Mouse (Mus musculus): ENCODE data around the gene Nes.

The Nes gene

DNA sequence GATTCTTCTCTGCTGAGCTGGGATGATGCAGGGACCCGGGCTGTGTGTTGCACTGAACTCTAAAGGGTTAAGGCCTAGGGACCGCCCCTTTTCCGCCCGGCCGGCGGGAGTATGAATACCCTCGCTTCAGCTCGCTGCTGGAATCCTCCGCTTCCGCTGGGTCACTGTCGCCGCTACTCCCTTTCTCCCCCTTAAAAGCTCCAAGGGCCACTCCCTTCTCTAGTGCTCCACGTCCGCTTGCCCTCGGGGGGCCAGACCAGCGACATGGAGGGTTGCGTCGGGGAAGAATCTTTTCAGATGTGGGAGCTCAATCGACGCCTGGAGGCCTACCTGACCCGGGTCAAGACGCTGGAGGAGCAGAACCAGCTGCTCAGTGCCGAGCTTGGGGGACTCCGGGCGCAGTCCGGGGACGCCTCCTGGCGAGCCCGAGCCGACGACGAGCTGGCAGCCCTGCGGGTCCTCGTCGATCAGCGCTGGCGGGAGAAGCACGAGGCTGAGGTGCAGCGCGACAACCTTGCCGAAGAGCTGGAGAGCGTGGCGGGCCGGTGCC is at the start of gene Nes:
Nes (plus strand) TSS at position 140 of the 550 bp plus-strand sequence.
- no peak for DNase-seq (ENCODE audit: low read depth, low spot score)

DNA sequence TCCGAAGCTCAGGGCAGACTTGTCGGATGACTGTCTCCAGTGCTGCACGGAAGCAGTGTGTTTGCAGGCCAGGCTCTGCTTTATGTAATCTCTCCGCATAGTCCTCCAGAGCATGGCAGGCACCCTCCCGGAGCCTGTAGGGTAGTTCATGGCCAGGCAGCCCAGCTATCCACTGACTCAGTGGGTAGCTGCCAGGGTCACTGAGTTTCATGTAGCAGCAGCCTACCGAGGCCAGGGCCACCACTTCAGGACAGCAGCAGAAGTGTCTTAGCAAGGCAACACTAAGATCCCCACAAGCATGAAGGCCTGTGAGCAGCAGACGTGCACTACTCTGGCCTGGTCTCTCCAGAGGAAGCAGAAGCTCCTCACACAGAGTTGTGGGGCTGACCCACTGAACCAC is 45.9 kb upstream of the Nes start:
- no peak for DNase-seq (ENCODE audit: low read depth, low spot score)

DNA sequence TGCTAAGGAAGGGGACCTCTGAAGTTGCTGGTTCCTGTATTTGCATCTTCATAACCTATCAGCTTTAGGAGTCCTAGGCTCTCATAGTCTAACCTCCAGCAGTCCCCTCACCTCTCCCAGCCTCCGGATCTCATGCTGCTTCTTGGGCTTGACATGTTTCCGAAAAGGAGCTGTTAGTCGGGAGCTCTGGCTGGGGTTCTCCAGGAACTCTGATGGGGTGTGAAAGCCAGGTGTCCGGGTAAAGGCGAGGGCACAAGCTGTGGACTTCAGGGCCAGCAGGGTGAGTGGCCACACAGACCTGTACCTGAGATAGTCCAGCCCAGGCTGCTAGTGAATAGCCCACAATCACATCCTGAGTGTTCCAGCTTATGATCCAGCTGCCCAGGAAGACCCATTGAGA is 43.4 kb upstream of the Nes start:
- DNase-seq (ENCODE audit: low read depth, low spot score), result no peak

DNA sequence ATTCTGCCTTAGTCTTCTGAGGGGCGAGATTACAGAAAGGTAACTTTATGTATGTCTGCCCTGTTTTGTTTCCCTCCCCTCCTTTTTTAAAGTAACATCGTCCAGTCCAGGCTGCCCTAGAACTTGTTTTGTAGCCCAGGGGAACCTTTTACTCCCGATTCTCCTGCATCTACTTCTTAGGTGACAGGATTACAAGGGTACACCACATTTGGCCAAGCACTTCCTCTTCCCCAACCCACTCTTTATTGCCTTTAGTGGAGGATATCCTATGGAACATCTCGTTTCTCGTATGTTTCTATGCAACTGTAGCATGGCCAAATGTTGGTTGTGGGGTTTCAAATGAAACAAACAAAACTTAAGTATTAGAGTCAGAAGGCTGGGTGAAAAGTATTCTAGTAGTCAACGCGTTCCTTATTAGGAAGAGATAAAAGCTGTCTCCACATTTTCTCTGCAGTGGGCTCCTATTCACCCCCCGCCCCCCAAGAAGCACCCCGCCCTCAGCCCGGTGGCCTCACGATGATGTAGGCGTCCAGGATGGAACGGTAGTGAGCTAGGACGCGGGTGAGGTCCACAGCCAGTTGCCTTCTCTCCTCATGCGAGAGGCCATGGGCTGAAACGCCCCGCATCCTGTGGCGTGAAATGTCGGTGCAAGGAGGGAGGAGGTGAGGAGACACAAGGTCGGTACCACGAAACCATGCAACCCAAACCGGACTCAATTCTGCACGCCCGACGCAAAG is 41.4 kb upstream of the Nes start:
- DNase-seq (ENCODE audit: low read depth, low spot score), result no peak

DNA sequence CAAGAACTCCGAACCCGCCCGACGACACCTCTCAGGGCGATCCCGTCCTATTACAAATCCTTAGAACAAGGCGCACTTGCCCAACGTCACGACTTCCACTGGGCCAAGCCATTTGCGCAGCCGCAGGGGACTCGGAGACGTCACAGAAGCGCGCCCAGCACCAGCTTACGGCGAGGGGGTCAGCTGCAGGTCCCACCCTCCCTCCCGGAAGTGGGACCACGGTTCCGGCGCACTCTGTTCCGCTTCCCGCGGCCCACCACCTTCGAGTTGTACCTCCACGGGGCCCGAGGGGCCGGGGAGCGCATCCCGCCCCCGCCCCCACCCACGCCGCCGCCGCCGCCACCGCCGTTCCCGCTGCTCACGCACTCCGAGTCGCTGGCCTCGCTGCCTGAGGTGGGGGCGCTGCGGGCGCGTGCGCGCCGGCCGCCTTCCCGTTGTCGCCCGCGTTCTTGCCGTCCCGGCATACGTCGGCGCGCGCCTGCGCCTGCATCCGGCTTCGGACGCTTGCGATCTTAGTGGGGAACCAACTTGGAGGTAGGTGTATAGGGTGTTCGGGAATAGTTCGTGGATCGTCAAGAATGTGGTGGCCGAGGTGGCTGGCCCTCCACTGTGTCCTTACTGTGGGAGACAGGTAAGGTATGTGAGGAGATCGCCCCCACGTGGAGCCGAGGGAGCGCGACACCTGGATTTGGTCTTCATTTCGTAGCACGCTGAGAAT is 40.6 kb upstream of the Nes start, which contains the start of the genes Isg20l2 and Rrnad1:
Isg20l2 (plus strand) TSS at position 237 of the 718 bp plus-strand sequence.
Rrnad1 (minus strand) TSS at position 640 of the 718 bp plus-strand sequence.
- DNase-seq (ENCODE audit: low read depth, low spot score), result peak; percentile 94

DNA sequence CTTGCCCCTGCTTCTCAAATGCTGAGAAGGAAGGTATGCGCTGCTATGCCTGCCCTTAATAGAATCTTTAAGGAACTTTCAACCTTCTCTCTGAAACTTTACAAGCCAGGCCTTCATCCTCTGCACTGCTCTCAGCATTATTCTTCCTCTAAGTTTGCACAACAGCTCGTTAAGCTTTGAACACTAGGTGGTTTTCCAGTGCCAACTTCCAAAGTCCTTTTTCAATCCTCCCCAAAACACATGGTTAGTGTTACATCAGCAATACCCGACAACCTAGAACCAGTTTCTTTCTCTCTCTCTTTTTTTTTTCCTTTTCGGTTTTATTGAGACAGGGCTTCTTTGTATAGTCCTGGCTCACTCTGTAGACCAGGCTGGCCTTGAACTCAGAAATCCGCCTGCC is 36.9 kb upstream of the Nes start:
- DNase-seq (ENCODE audit: low read depth, low spot score), result no peak

DNA sequence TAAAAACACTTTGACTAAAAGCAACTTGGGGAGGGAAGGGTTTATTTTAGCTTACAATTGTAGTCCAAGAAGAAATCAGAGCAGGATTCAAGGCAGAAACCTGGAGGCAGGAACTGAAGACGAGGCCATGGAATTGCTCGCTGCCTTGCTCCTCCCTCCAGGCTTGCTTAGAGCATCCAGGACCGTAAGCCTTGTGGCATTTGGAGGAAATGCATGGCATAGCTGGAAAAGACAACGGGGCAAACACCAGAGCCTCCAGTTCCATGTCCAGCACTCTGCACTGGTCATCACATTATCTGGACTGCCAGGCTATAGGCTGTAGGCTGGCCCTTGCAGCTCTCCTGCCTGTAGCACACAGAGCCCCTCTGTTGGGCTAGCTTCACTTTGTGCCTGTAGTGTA is 36.4 kb upstream of the Nes start:
- DNase-seq (ENCODE audit: low read depth, low spot score), result no peak

DNA sequence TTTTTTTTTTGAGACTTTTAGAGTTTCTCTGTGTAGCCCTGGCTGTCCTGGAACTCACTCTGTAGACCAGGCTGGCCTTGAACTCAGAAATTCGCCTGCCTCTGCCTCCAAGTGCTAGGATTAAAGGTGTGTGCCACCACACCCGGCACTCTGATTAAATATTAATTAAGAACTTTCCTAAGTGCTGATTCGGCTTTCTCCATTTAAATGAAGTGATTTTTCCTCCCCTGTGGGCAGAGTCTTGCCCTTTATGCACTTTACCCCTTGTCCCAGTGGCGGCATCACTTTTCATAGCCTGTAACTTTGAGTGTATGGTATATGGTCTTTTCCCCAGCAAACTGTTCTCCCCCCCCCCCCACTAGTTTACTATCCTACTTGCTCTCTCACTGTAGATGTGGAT is 35.7 kb upstream of the Nes start:
- DNase-seq (ENCODE audit: low read depth, low spot score), result no peak

DNA sequence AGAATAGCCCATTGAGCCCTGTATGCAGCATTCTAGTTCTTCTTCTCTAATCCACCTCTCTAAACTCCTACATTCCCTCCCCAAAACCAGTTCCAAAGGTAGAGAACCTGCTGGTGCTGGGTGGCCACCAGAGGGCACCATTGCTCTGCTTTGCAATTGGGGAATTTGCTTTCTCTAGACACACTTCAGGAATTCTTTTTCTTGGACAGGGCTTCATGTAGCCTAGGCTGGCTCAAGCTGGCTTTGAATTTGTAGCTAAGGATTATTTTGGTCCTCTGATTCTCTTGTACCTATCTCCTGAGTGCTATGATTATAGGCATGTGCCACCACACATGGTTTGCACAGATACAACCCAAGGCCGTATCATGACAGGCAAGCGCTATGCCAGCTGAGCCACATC is 35.1 kb upstream of the Nes start:
- peak; percentile 25 for DNase-seq (ENCODE audit: low read depth, low spot score)

DNA sequence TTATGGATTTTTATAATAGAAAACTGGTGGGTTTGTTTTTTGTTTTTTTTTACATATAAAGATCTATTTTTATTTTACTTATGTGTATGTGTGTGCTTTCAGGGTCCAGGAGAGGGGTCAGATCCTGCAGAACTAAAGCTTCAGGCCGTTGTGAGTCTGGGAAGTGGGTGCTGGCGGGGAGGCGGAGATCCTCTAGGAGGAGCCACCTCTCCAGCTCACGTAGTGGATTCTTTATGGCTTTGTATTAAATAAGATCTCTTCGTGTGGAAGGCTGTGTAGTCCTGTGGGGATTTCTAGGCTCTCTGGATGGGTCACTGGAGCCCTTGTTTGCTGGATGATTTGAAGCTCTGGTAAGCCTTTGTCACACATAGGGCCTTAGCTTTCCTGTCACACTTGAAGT is 30.3 kb upstream of the Nes start:
- no peak for DNase-seq (ENCODE audit: low read depth, low spot score)

DNA sequence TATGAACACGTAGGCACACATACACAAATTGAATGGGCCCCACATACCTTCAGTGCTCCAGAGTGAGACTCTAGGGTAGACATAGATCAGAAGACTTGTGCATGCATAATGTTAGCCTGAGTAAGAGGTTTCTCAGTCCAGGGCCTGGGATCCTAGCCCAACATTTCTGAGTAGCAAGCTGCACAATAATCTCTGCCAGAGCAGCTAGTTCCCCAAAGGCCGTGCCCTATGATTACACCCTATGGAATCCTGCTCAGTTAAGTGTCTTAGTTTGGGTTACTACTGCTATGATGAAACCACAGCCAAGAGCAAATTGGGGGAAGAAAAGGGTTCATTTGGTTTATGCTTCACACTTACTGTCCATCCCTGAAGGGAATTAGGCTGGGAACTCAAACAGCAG is 28.4 kb upstream of the Nes start:
- no peak for DNase-seq (ENCODE audit: low read depth, low spot score)

DNA sequence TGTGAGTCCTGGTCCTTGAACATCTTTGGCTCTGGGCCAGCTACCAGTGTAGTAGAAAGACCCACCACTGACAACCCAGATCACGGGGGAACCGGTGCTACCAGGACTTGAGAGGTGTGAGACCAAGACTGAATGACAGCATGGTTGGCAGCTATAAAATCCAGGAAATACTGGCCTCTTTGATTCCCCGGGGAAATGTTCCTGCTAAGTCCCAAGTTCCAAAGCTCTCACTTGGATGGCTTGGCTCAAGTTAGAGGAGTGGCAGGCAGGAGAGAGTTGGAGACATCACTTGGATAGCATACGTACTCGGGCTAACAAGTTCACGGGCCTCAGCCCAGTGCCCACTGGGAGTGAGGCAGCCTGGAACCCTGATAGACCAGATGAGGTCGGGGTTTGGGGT is 27.3 kb upstream of the Nes start:
- no peak for DNase-seq (ENCODE audit: low read depth, low spot score)

DNA sequence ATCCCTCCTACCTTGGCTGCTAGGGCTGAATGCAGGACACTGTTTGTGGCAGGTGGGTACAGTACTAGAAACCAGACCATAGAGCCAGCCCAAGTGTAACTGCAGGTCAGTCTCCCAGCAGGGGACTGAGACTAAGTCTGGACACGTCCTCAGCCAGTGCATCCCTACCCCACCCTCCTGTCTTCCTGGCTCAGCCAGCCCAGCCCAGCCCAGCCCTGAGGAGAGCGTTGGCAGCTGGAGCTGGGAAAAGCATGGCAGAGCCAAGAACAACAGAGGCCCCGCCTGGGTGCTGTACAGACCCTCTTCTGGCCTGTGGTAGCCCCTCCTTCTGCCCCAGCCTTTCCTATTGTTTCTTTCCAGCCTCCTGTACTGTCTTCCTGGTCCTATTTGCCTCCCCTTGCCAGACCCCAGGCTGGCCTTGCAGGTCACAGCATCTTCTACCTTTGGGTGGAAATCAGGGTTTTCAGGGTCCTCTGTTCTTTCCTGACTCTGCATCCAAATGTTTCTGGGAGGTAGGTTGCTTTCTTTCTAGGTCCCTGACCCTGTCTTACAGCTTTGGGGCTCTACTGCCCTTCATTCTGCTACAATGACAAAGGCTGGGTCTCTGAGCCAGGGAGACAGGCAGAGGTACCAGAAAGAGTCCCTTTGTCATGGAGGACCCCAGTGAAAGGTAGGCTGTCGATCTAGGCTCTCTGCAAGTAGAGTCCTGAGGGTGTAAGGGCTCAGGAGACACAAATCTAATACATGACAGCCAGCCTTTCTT is 25.9 kb upstream of the Nes start:
- no peak for DNase-seq (ENCODE audit: low read depth, low spot score)

DNA sequence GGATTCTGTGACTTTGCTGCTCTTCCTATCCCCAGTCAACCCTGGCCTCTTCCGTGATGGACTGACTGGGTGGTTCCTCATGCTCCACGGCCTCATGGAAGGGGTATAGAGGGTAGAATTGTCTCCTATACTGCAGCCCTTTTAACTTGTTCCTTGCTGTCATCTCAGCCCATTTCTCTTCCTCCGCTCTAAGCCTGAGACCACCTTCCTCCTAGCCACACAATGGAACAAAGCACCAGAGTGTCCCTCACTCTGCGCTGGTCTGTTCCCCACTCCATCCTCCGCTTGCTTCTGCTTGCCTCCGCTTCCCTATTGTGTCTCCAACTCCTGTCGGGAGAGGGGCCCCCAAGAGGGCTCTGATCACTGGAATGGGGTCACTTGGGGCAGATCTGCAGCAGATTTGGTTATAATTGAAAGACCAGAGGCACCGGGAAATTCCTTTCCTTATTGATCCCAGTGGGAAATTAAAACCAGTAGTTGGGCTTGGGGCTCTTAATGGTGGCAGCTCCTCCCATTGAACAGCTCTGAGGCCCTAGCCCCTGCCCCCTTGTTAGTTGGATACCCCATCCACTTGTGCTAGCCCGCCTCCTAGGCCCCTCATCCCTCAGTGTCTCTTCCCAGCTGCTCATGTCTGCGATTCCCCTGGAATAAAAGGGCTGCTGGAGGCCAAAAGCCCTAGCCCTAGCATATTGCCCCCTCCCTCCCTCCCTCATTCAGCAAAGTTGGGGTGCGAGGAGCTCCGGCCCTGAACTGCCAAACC is 24.9 kb upstream of the Nes start:
- DNase-seq (ENCODE audit: low read depth, low spot score), result no peak

DNA sequence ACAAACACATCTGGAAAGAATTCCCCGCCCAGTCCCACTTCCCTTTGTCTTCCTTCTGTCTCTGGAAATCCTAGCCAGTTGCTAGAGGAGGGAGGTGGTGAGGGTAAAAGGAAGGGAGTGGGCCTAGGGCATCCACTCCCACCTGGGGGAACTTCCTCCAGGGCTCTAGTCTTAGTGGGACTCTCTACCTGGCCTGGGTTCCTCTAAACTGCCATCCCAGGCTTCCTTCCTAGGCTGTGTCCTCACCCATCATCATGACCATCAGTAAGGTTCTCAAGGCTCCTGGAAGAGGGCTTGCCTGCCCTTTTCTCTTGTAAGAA is 24.4 kb upstream of the Nes start:
- DNase-seq (ENCODE audit: low read depth, low spot score), result no peak

DNA sequence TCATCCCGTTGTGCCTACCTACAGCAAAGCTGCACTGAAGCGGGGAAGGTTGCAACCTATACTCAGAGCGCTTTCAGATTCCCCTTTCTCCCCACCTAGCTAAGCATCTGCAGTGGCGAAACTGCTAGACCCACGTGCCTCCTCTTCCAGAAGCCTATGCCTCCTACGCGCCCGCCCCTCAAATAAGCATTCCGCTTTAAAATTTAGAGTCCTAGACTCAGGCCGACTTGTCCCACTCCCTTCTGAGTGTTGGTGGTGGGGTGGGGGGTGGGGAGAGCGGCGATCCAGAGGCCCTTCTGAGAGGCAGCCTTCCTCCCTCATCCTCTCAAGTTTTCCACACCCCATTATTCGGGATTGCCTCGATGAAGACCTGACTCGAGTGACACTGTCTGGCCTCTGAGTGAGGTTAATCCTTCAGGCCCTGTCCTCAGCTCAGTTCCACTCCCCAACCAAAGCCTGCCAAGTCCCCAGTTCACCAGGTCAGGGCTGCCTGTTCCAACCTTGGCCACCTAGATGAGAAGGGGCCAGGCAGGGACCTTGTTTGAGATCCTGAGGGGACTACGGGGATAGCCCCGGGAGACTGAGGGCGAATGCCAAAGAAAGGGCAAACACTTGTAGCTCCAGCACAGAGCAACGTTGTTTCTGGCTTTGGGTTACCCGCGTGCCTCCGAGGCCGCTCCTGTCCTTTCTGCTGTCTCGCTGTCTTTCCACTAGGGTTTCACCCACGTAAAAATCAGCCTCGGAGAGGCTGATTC is 23.6 kb upstream of the Nes start:
- DNase-seq (ENCODE audit: low read depth, low spot score), result no peak

DNA sequence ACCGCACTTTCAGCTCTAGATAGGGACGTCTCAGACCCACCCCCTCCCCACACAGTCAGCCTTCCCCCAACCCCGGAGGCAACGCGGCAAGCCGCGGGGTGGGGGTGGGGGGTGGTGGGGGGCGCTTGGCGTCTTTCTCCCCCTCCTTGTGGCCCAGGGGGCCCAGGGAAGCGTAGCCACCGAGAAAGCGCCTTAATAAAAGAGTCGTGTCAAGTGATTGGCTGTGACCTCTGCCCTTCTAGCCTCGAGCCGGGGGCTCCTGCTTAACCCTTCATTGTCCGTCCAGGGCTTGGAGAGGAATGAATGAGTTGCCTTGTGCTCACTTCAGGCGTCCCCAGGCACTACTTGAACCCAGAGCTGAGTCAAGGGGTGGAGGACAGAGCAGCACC is 23.1 kb upstream of the Nes start:
- DNase-seq (ENCODE audit: low read depth, low spot score), result no peak

DNA sequence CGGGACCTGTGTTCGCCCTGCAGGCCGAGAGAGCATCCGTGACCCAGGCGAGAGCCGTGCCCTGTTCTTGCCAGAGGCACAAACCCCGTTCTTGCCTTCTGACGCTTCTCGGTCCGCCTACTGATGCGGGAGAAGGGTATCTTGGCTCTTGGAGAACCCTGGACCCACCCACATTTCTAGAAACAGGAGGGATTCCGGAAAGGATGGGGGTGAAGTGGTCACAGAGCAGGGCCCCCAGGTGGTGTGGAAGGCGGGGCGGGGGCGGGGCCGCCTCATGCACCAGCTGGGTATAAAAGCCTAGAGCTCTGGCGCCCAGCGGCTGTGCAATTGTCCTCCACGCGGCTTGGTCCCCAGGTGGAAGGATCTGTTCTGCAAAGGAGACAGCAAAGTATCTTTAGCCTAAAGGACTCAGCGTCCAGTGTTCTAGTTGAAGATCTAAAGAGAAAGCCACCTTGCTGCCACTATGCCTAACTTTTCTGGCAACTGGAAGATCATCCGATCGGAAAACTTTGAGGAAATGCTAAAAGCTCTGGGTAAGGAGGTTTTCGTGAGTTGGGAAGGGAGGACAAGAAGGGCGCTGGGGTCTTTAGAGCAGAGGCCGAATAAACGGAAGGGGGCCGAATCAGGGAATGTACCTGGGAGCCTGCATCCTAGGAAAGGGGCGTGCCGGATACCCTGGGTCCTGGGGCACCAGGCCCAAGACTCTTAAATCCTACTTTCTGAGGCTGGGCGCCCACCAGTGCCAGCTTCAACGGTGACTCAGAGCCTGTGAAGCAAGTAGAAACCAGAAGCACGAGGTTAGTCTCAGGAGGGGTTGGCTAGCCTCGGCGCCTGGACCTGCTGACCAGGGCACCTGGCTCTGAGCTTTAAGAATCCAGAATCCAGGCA is 22.3 kb upstream of the Nes start, which contains the start of gene Crabp2:
Crabp2 (plus strand) TSS at position 289 of the 888 bp plus-strand sequence.
- no peak for DNase-seq (ENCODE audit: low read depth, low spot score)

DNA sequence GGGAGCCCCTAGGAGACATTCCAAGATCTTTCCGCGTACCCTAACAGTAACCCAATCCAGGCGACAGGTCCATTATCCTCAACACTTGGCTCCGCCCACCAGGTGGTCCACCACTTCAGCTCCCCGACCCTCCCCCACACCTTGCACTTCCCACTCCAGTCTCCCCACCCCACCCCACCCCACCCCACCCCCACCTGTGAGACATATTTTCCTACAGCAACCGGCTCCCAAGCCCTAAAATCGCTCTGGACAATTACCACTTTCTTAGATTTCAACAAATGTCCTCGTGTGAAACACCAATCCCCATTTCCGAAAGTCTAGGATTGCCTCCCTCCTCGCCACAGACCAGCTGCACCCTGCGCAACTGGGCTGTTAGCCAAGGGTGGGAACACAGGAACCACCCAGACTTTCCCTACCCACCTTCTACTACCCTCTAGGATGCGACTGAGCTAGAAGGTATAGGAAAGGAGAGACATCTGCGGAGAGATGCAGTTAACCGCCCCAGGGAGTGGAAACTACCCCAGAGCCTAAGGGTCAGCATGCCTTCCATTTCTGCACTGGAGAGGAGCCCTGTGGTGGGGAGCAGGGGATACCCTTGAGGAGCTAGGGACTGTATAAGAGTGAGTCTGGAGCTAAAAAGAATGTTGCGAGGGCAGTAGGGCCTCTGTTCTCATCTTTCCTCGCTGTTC is 21.5 kb upstream of the Nes start:
- no peak for DNase-seq (ENCODE audit: low read depth, low spot score)

All from retina, adult 2 months (tissue).